In genomic region chr2:134673604-134674003, GRCm38 (mm10) we compare ENCODE assay signal across 10 mouse cellular contexts. TPM values are rescaled to one million over a fixed set of nuclear protein-coding genes. Genes with fewer than 3 reads are reported as not detected.
DNase-seq lines count a peak whose midpoint lies in the region; ATAC-seq and TF ChIP-seq lines count a peak whose summit lies in the region.
"Had no signal": no experiment of that assay in that cellular context is flagged by ENCODE, and none has a peak within 500 bp of the region (broad histone marks: within the 10 kb centered on the region; RNA-seq: fewer than 3 reads in every experiment).

No protein-coding gene starts in this region.

- H3K4me3 ChIP-seq in midbrain, postnatal 0 days (ENCODE audit: low read depth, low read length) = no peak overlapping the region
- H3K4me3 ChIP-seq in midbrain, embryonic 11.5 days (ENCODE audit: low read depth, low read length) = no peak overlapping the region
- H3K4me3 ChIP-seq: hindbrain, embryonic 15.5 days; neural tube, embryonic 13.5 days had no signal

- H3K4me1 ChIP-seq in midbrain, postnatal 0 days (ENCODE audit: insufficient read depth, low read length) = no peaks in the 10 kb centered on the region
- no peaks in the 10 kb centered on the region for H3K4me1 ChIP-seq in midbrain, embryonic 11.5 days (ENCODE audit: control insufficient read depth, insufficient read depth, low read length)
- H3K4me1 ChIP-seq: hindbrain, embryonic 15.5 days; neural tube, embryonic 13.5 days had no signal

- TF ChIP-seq CTCF in midbrain, postnatal 0 days (IDR thresholded peaks at IDR 0.05) = peak; percentile 73

- H3K9me3 ChIP-seq in midbrain, postnatal 0 days (ENCODE audit: low read length) = no peaks in the 10 kb centered on the region
- H3K9me3 ChIP-seq in midbrain, embryonic 11.5 days (ENCODE audit: control insufficient read depth, low read length) = no peaks in the 10 kb centered on the region
- H3K9me3 ChIP-seq: hindbrain, embryonic 15.5 days; neural tube, embryonic 13.5 days had no signal

- H3K9ac ChIP-seq in midbrain, postnatal 0 days (replicated peaks; ENCODE audit: low read length, poor library complexity, severe bottlenecking) = no peak overlapping the region
- H3K9ac ChIP-seq in midbrain, embryonic 11.5 days (ENCODE audit: low read length) = no peak overlapping the region
- H3K9ac ChIP-seq: hindbrain, embryonic 15.5 days; neural tube, embryonic 13.5 days had no signal

- no peaks in the 10 kb centered on the region for H3K27me3 ChIP-seq in midbrain, postnatal 0 days (ENCODE audit: insufficient read depth, low read length)
- H3K27me3 ChIP-seq in midbrain, embryonic 11.5 days (ENCODE audit: control insufficient read depth, insufficient read depth, low read length) = no peaks in the 10 kb centered on the region
- H3K27me3 ChIP-seq: hindbrain, embryonic 15.5 days; neural tube, embryonic 13.5 days had no signal

- no peak overlapping the region for H3K4me2 ChIP-seq in midbrain, postnatal 0 days (ENCODE audit: low read depth, low read length, poor library complexity, severe bottlenecking)
- H3K4me2 ChIP-seq in midbrain, embryonic 11.5 days = no peak overlapping the region
- H3K4me2 ChIP-seq: hindbrain, embryonic 15.5 days; neural tube, embryonic 13.5 days had no signal

- peak; percentile 7 to 8 for DNase-seq in cerebellum, adult 18-20 months
- no peak for DNase-seq in cerebellum, adult 9-11 months
- DNase-seq in midbrain, postnatal 0 days (ENCODE audit: low spot score) = peak; percentile 31
- no peak for DNase-seq in midbrain, embryonic 11.5 days (ENCODE audit: low spot score, missing footprints)
- DNase-seq in cerebellum, adult 8-10 months = peak; percentile 7
- DNase-seq in lung, postnatal 14 days = peak; percentile 63
- DNase-seq in testis, postnatal 10 days (ENCODE audit: low spot score) = peak; percentile 71

- WGBS in midbrain, postnatal 0 days = 77% methylated on average over 5 of the region's 5 CpGs
- 76% methylated on average over 5 of the region's 5 CpGs for WGBS in midbrain, embryonic 11.5 days

- H3K36me3 ChIP-seq in midbrain, postnatal 0 days (ENCODE audit: insufficient read depth, low read length) = no peaks in the 10 kb centered on the region
- no peaks in the 10 kb centered on the region for H3K36me3 ChIP-seq in midbrain, embryonic 11.5 days (ENCODE audit: control insufficient read depth, insufficient read depth, low read length)
- H3K36me3 ChIP-seq: hindbrain, embryonic 15.5 days; neural tube, embryonic 13.5 days had no signal

- no peak overlapping the region for H3K27ac ChIP-seq in midbrain, postnatal 0 days (ENCODE audit: low read depth, low read length)
- H3K27ac ChIP-seq in midbrain, embryonic 11.5 days (ENCODE audit: low read depth, low read length) = no peak overlapping the region
- H3K27ac ChIP-seq: hindbrain, embryonic 15.5 days; neural tube, embryonic 13.5 days had no signal

- no peak for ATAC-seq in midbrain, postnatal 0 days (ENCODE audit: low FRiP score)
- no peak for ATAC-seq in midbrain, embryonic 11.5 days (ENCODE audit: low FRiP score)
- ATAC-seq in hematopoietic stem cell, adult 5-6 weeks (replicated peaks in 1 of 2; ENCODE audit: insufficient read depth in 1 of 2, low FRiP score in 2 of 2, low TSS enrichment in 1 of 2, low read depth in 1 of 2, poor library complexity in 2 of 2, severe bottlenecking in 2 of 2) = peak; percentile 42 to 74; a peak in 2 of 4 replicates

RNA-seq across cellular contexts. Expression of gene Tmx4, which starts 29.7 kb away (rescaled TPM):
- total RNA-seq in midbrain, postnatal 0 days (2014; rRNA removed) = 153 and 192 TPM in 2 replicates
- polyA plus RNA-seq in midbrain, postnatal 0 days (2015; fragmentation: Nextera tagmentation; extraction: Ambion mirVana) = 99.4 and 110 TPM in 2 replicates
- 48.9 and 56.3 TPM in 2 replicates for polyA plus RNA-seq in midbrain, embryonic 11.5 days (2014; fragmentation: Nextera tagmentation; extraction: Ambion mirVana)
- total RNA-seq in hematopoietic stem cell, adult 5-6 weeks (2017) = 65.2 and 82.1 TPM in 2 replicates

Comparison
In these comparisons a context has a peak if more than half of its experiments do, and no peak if none do; other contexts are left out.
1. DNase-seq: peak in cerebellum, adult 18-20 months (2 of 2), midbrain, postnatal 0 days (single experiment), cerebellum, adult 8-10 months (single experiment), lung, postnatal 14 days (single experiment) and testis, postnatal 10 days (single experiment); none in cerebellum, adult 9-11 months (single experiment) and midbrain, embryonic 11.5 days (single experiment).
2. ATAC-seq: peak in hematopoietic stem cell, adult 5-6 weeks (2 of 2); none in midbrain, postnatal 0 days (single experiment) and midbrain, embryonic 11.5 days (single experiment).